Mouse (Mus musculus): ENCODE measurements around the gene Tspan11. TPM values are rescaled to one million over a fixed set of nuclear protein-coding genes. Genes with fewer than 3 reads are reported as not detected.

Gene Tspan11
- total RNA-seq, 2 experiments from 2014 or later: 1.3 to 1.5 TPM

DNA sequence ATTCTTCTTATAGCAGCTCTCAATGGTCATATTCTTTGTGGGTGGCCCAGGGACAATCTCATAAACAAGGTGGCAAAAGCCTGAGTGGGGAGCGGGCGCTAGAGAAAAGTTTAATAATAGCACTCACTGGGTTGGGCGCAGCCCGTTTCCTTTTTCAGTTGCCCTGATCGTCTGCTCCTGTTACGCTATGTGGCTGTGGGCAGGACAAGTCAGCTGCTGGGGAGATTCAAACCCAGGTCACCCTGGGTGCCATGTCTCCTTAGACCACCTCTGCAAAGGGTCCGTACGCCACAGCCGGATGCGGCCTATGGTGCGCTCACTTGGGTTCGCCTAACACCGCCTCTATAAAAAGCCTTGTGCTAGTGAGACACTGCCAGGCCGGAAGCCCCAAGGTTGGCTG, 100.0 kb downstream of the Tspan11 start:
- DNase-seq (ENCODE audit: low spot score in 2 of 2): no peak

GRCm38 (mm10) chr6:127988944-127989494, 101.6 kb downstream of the Tspan11 start:
- DNase-seq (ENCODE audit: low spot score in 2 of 2): no peak

DNA sequence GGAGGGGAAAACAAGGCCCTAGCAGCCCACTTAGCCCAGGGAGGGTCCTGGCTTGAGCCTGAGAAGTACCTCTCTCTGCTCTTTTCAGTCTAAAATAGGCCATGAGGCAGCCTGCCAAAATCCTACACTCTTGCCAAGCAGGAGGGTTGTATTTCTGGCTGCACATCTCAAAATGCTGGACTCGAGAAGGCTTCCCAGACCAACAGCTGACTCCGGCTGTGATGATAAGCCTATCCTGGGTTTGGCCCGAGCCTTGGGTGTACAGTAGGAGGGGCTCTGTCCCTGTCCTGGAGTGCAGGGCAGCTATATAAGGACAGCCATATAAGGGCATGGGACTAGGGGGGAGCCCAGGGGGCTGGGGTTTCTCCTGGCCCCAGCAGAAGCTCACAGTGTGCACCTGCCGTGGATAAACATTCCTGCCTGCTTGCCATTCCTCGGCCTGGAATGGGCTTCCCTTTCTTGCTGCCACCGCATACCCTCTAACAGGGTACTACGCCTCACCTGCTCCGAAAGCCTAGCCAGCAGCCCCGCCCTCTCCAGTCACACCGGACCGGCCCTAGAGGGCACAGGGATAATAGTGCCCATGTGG, 102.3 kb downstream of the Tspan11 start:
- peak in 1 of 2 experiments; percentile 70 for DNase-seq (ENCODE audit: low spot score in 2 of 2)

- no peak for DNase-seq (ENCODE audit: low spot score in 2 of 2)
Measured at GRCm38 (mm10) chr6:127991509-127992176, 104.3 kb downstream of the Tspan11 start.

- no peak for DNase-seq (ENCODE audit: low spot score in 2 of 2)
Measured at GRCm38 (mm10) chr6:127992993-127993392, 105.6 kb downstream of the Tspan11 start.

DNA sequence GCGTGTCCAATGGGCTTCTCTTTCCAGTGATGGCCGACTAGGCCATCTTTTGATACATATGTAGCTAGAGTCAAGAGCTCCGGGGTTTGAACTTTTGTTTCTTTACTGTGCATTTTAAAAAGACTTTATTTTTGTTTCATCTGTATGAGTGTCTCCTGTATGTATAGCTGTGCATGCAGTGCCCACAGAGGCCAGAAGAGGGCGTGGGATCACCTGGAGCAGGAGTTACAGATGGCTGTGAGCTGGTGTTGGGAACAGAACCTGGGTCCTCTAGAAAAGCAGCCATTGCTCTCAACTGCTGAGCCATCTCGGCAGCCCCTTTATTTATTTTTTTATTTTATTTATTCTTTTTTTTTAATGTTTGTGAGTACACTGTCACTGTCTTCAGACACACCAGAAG, 109.5 kb downstream of the Tspan11 start:
- DNase-seq (ENCODE audit: low spot score in 2 of 2): no peak

- no peak for DNase-seq (ENCODE audit: low spot score in 2 of 2)
Measured at GRCm38 (mm10) chr6:127999118-127999517, 111.7 kb downstream of the Tspan11 start.

DNA sequence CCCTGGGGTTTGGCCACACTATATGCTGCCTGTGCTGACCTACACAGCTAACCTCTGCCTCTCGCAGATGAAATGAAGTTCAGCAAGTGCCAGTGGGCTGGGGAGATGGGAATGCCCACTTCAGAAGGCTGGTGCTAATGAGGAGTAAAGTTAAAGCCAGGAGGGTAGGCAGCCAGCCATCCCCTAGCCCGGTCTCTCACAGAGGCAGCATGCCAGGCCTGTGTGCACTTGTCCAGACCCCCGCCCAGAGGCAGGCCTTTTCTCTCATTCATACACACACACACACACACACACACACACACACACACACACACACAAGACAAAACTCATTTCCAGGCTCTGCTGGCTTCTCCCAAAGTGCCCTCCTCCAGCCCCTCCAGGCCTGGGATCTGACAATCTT, 113.4 kb downstream of the Tspan11 start:
- DNase-seq (ENCODE audit: low spot score in 2 of 2): no peak

DNA sequence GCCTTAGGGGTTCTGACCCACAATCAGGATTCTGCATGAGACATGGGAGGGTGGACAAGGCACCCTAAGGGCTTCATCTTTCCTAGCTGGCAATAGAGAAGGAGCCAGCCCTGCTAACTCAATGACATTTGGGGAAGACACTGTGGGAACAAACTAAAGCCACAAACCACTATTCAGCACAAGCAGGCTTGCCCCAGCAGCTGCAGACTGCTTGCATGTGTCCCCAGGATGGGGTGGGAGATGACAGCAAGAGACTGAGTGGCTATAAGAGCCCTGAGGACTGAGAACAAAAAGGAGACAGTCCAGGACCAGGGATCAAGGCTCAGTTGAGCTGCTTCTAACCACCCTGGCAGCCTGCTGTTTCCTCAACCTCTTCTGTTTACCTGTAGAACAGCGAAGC, 114.2 kb downstream of the Tspan11 start:
- DNase-seq (ENCODE audit: low spot score in 2 of 2): no peak

- DNase-seq (ENCODE audit: low spot score in 2 of 2): no peak
Measured at GRCm38 (mm10) chr6:128002104-128002503, 114.7 kb downstream of the Tspan11 start.

GRCm38 (mm10) chr6:128002667-128003066, 115.3 kb downstream of the Tspan11 start:
- DNase-seq (ENCODE audit: low spot score in 2 of 2): no peak

- no peak for DNase-seq (ENCODE audit: low spot score in 2 of 2)
Measured at GRCm38 (mm10) chr6:128003542-128003941, 116.2 kb downstream of the Tspan11 start.

Other genes with a start within 250 kb of the Tspan11 start
- 10 to 100 TPM; 58.9 to 61.1 TPM for gene Prmt8, start 118.1 kb upstream of the Tspan11 start, total RNA-seq (2021)

Measured in layer of hippocampus, adult 18-20 months (tissue).